Mouse (Mus musculus) thymus, adult 2 months (tissue): ENCODE results near the gene A930033H14Rik. TPM values are rescaled to one million over a fixed set of nuclear protein-coding genes. Genes with fewer than 3 reads are reported as not detected.

Experiments used
- DNase-seq: peaks from one replicate; pipeline ENCODE4 v3.0.0; 2021
- H3K27ac ChIP-seq: fragments of 200-500 bp; 2 replicates; pipeline ENCODE4 v1.5.1; 2012; ENCODE audit warnings: low read length, control low read depth; ENCODE audit not compliant: control insufficient read depth, insufficient read depth
- H3K27me3 ChIP-seq: fragments of 200-500 bp; 2 replicates; pipeline ENCODE4 v1.6.1; 2012; ENCODE audit warnings: mild to moderate bottlenecking, low read length, moderate library complexity, mixed read lengths; ENCODE audit not compliant: control insufficient read depth, insufficient read depth
- H3K36me3 ChIP-seq: fragments of 200-500 bp; 2 replicates; pipeline ENCODE4 v1.6.1; 2012; ENCODE audit warnings: mild to moderate bottlenecking, low read length, moderate library complexity; ENCODE audit not compliant: control insufficient read depth, insufficient read depth
- H3K4me1 ChIP-seq: fragments of 200-500 bp; replicated peaks from 2 replicates; pipeline ENCODE4 v1.6.1; 2012; ENCODE audit warnings: low read length; ENCODE audit not compliant: control insufficient read depth, insufficient read depth
- H3K4me3 ChIP-seq: fragments of 200-500 bp; 2 replicates; pipeline ENCODE4 v1.5.1; 2012; ENCODE audit warnings: mild to moderate bottlenecking, low read length, control low read depth, moderate library complexity; ENCODE audit not compliant: control insufficient read depth, insufficient read depth
- CTCF ChIP-seq: fragments of 200-500 bp; IDR thresholded peaks from 2 replicates; pipeline ENCODE4 v1.5.1; 2012; ENCODE audit warnings: mild to moderate bottlenecking, control low read depth, low read length, moderate library complexity, borderline replicate concordance; ENCODE audit not compliant: control insufficient read depth, poor library complexity, insufficient read depth; ENCODE audit errors: extremely low read depth
- POLR2A ChIP-seq: fragments of 200-500 bp; IDR thresholded peaks from 2 replicates; pipeline ENCODE4 v1.6.1; 2012; ENCODE audit warnings: mild to moderate bottlenecking, low read length, control low read depth, moderate library complexity; ENCODE audit not compliant: control insufficient read depth, poor library complexity, insufficient read depth; ENCODE audit errors: extremely low read depth
- WGBS: fragments of 180-500 bp; shearing (Covaris S2); methylation state at CpG from one replicate; pipeline ENCODE4 v1.1.7; 2018; 5-methylcytosine and 5-hydroxymethylcytosine counted together
- polyA plus RNA-seq: library from polyadenylated mRNA; depleted of rRNA; stranded (reverse); fragments of >200 nt; gene quantifications from 2 replicates; pipeline ENCODE4 v1.2.3, GENCODE M21; 2012

Gene A930033H14Rik
- polyA plus RNA-seq, 1 experiment: 0.34 TPM

GRCm38 (mm10) chr10:69246762-69247161 is 33.9 kb upstream of the A930033H14Rik start:
- 15% methylated on average over 3 of the region's 3 CpGs for WGBS
- Histone ChIP-seq H3K27ac (no peak overlapping the region), H3K27me3 (no peaks in the 10 kb centered on the region), H3K4me1 (no peaks in the 10 kb centered on the region; the same call in 1 of the 2 replicates), H3K4me3 (no peak overlapping the region), H3K36me3 (no peaks in the 10 kb centered on the region)
- no peak for TF ChIP-seq CTCF
- no peak for TF ChIP-seq POLR2A
- no peak for DNase-seq

DNA sequence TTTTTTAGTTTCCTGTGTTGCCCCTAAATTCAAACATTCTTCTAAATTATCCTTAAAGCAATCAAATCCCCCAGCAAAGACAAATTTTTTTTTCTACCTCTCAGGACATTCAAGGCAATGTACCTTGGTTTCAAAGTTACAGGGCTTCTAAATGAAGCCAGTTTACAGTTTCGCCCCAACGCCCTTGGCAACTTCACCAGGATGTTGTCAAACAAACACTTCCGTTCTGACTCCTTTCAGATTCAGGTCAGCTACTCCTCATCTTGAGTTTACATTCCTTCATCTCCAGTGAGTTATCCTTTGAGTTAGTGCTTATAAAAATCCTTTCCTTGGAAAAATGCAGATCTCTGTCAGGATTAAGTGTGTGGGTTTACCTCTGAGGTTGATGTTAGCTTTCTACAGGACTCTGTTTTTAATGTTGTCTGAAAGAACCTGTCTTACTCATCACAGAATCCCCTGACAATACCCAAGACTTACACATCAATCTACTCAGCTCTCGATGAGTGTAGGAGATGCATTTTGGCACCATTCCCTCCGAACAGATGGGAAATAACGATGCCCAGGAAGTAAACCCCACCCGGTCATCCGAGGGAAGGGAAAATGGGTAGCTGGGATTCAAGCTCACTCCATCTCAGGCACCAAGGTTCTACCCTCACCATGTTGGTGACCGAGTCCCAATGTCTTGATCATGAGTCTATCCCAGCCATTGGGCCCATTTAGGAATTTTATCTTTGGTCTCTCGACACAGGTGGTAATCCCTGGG is 33.2 kb upstream of the A930033H14Rik start:
- TF ChIP-seq CTCF (no peak), POLR2A (no peak)
- Histone ChIP-seq H3K4me3 (no peak overlapping the region), H3K36me3 (no peaks in the 10 kb centered on the region), H3K27ac (no peak overlapping the region), H3K4me1 (no peaks in the 10 kb centered on the region; the same call in 1 of the 2 replicates), H3K27me3 (no peaks in the 10 kb centered on the region)
- 96% methylated on average over 10 of the region's 10 CpGs for WGBS
- DNase-seq: no peak

- 92% methylated on average over 4 of the region's 4 CpGs for WGBS
- Histone ChIP-seq H3K4me3 (no peak overlapping the region), H3K36me3 (no peaks in the 10 kb centered on the region), H3K27me3 (no peaks in the 10 kb centered on the region), H3K4me1 (no peaks in the 10 kb centered on the region; the same call in 1 of the 2 replicates), H3K27ac (no peak overlapping the region)
- TF ChIP-seq CTCF (no peak), POLR2A (no peak)
- no peak for DNase-seq
These were observed 32.3 kb upstream of the A930033H14Rik start for GRCm38 (mm10) chr10:69245151-69245550.

GRCm38 (mm10) chr10:69240530-69240929 is 27.6 kb upstream of the A930033H14Rik start:
- TF ChIP-seq CTCF (no peak), POLR2A (no peak)
- no peaks in the 10 kb centered on the region for H3K4me1 ChIP-seq
- H3K27ac ChIP-seq: no peak overlapping the region

DNA sequence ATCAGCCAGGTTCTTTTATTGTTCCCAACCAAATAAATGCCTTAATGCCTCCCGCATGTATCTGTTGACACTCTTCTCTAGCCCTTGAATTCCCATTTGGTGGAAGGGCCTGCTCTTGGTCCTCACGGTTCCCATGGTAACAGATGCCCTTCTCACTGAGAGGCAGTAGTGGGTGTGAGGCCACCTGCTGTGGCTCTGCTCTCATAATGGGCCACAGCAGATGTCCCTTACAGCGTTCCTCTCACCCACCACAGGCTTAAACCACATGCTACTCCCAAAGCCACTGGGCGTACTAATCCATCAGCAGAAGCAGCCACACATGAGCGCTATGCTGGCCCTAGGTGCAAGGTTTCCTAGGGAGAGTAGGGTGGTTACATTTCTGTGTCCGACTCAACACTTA is 25.4 kb upstream of the A930033H14Rik start:
- Histone ChIP-seq H3K4me1 (no peaks in the 10 kb centered on the region), H3K4me3 (no peak overlapping the region), H3K27me3 (no peaks in the 10 kb centered on the region), H3K36me3 (no peaks in the 10 kb centered on the region), H3K27ac (no peak overlapping the region)
- no peak for DNase-seq
- TF ChIP-seq CTCF: no peak
- no peak for TF ChIP-seq POLR2A
- WGBS: 84% methylated on average over 6 of the region's 6 CpGs

More at GRCm38 (mm10) chr10:69240530-69240929, 27.6 kb upstream of the A930033H14Rik start:
- no peaks in the 10 kb centered on the region for H3K36me3 ChIP-seq
- WGBS: 96% methylated on average over 2 of the region's 2 CpGs
- DNase-seq: no peak
- no peaks in the 10 kb centered on the region for H3K27me3 ChIP-seq
- H3K4me3 ChIP-seq: no peak overlapping the region

DNA sequence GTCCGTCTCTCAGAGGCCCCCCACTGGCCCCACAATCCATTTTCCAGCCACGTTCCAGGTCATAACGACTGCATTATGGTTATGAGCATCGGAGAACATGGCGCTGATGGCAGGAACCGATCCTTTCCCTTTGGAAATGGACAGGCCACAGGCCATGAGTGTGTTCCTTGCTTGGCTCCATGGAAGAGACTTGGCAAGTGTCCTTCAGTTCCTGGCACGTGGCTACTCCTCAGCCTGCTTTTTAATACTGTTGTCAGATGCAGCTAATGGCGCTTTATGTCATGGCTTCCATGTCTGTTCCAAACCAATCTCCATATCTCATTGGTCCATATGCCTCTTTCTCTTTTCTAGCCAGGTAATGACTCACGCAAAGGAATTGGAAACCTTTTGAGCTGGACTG is 24.9 kb upstream of the A930033H14Rik start:
- no peak for TF ChIP-seq CTCF
- TF ChIP-seq POLR2A: no peak
- no peak for DNase-seq
- Histone ChIP-seq H3K36me3 (no peaks in the 10 kb centered on the region), H3K27me3 (no peaks in the 10 kb centered on the region), H3K27ac (no peak overlapping the region), H3K4me1 (no peaks in the 10 kb centered on the region), H3K4me3 (no peak overlapping the region)
- WGBS: 95% methylated on average over 9 of the region's 9 CpGs
